Mouse (Mus musculus) stomach, embryonic 16.5 days (tissue): ENCODE data around the gene Mcts2. TPM values are rescaled to one million over a fixed set of nuclear protein-coding genes. Genes with fewer than 3 reads are reported as not detected.

Experiments used
- ATAC-seq: fragments of 200-750 bp; cut with Nextera tagmentation; 2 replicates; pipeline ENCODE4 v1.8.0; 2017; ENCODE audit warnings: moderate number of reproducible peaks, moderate TSS enrichment; ENCODE audit not compliant: insufficient read depth, low FRiP score
- H3K27ac ChIP-seq: fragments of 300-500 bp; sonication (generic); 2 replicates; pipeline ENCODE4 v1.5.1; 2014; ENCODE audit warnings: low read length
- H3K27me3 ChIP-seq: fragments of 300-500 bp; sonication (generic); 2 replicates; pipeline ENCODE4 v1.6.1; 2014; ENCODE audit warnings: low read length, control low read depth, mixed read lengths; ENCODE audit not compliant: control insufficient read depth, insufficient read depth
- H3K36me3 ChIP-seq: fragments of 300-500 bp; sonication (generic); 2 replicates; pipeline ENCODE4 v1.6.1; 2014; ENCODE audit warnings: low read length; ENCODE audit not compliant: control insufficient read depth, insufficient read depth
- H3K4me1 ChIP-seq: fragments of 300-500 bp; sonication (generic); 2 replicates; pipeline ENCODE4 v1.6.1; 2014; ENCODE audit warnings: low read length, control low read depth, mixed read lengths; ENCODE audit not compliant: control insufficient read depth, insufficient read depth
- H3K4me2 ChIP-seq: fragments of 300-500 bp; sonication (generic); 2 replicates; pipeline ENCODE4 v1.6.1; 2014; ENCODE audit warnings: low read depth, low read length, mixed read lengths
- H3K4me3 ChIP-seq: fragments of 300-500 bp; sonication (generic); replicated peaks from 2 replicates; pipeline ENCODE4 v1.5.1; 2014; ENCODE audit warnings: mild to moderate bottlenecking, low read length
- H3K9ac ChIP-seq: fragments of 300-500 bp; sonication (generic); 2 replicates; pipeline ENCODE4 v1.6.1; 2014; ENCODE audit warnings: low read length
- H3K9me3 ChIP-seq: fragments of 300-500 bp; sonication (generic); replicated peaks from 2 replicates; pipeline ENCODE4 v1.6.1; 2016; ENCODE audit warnings: low read length, control low read depth; ENCODE audit not compliant: control insufficient read depth
- WGBS: fragments of 180-500 bp; shearing (Covaris S2); extraction: QIAGEN DNeasy Blood & Tissue Kit; methylation state at CpG from one replicate; pipeline ENCODE4 v1.1.7; 2014; 5-methylcytosine and 5-hydroxymethylcytosine counted together
- polyA plus RNA-seq: library from polyadenylated mRNA; unstranded; fragments of >200 nt; fragmentation: Nextera tagmentation; extraction: Ambion mirVana; gene quantifications from 2 replicates; pipeline ENCODE4 v1.2.1, GENCODE M21; 2015

The Mcts2 gene
- polyA plus RNA-seq, 1 experiment from 2014 or later: 24.0 TPM

GRCm38 (mm10) chr2:152727795-152728510 lies 41.1 kb downstream of the Mcts2 start:
- Histone ChIP-seq H3K36me3 (no peaks in the 10 kb centered on the region), H3K4me3 (no peak overlapping the region), H3K9me3 (no peaks in the 10 kb centered on the region), H3K4me2 (no peak overlapping the region), H3K9ac (peak overlapping the region; percentile 53), H3K27me3 (peaks cover 2% of the 10 kb centered on the region; the same call in 1 of the 2 replicates), H3K4me1 (peaks cover 50% of the 10 kb centered on the region), H3K27ac (peak overlapping the region; percentile 87)
- WGBS: 76% methylated on average over 14 of the region's 14 CpGs
- ATAC-seq: no peak

GRCm38 (mm10) chr2:152728594-152728993 lies 41.8 kb downstream of the Mcts2 start:
- 65% methylated on average over 7 of the region's 7 CpGs for WGBS
- Histone ChIP-seq H3K9ac (no peak overlapping the region), H3K27me3 (no peaks in the 10 kb centered on the region), H3K9me3 (no peaks in the 10 kb centered on the region), H3K4me1 (peaks cover 55% of the 10 kb centered on the region), H3K36me3 (no peaks in the 10 kb centered on the region), H3K27ac (peak overlapping the region; percentile 87), H3K4me2 (no peak overlapping the region), H3K4me3 (no peak overlapping the region)
- ATAC-seq: no peak

- ATAC-seq: peak; percentile 21
These were observed 42.3 kb downstream of the Mcts2 start for GRCm38 (mm10) chr2:152729013-152729635.

GRCm38 (mm10) chr2:152729636-152730020 lies 42.8 kb downstream of the Mcts2 start:
- H3K9me3 ChIP-seq: no peaks in the 10 kb centered on the region
- peak; percentile 82 for ATAC-seq
- H3K4me3 ChIP-seq: no peak overlapping the region
- peaks cover 56% of the 10 kb centered on the region for H3K4me1 ChIP-seq
- H3K27me3 ChIP-seq: no peaks in the 10 kb centered on the region
- H3K9ac ChIP-seq: peak overlapping the region; percentile 44; the same call in 1 of the 2 replicates
- no peak overlapping the region; the same call in 1 of the 2 replicates for H3K4me2 ChIP-seq
- peak overlapping the region; percentile 87 for H3K27ac ChIP-seq
- H3K36me3 ChIP-seq: no peaks in the 10 kb centered on the region
- 14% methylated on average over 7 of the region's 7 CpGs for WGBS

More at GRCm38 (mm10) chr2:152729013-152729635, 42.3 kb downstream of the Mcts2 start:
- no peaks in the 10 kb centered on the region for H3K36me3 ChIP-seq
- no peaks in the 10 kb centered on the region for H3K9me3 ChIP-seq
- peak overlapping the region; percentile 87 for H3K27ac ChIP-seq
- no peak overlapping the region; the same call in 1 of the 2 replicates for H3K4me2 ChIP-seq
- no peaks in the 10 kb centered on the region for H3K27me3 ChIP-seq
- peak overlapping the region; percentile 44; the same call in 1 of the 2 replicates for H3K9ac ChIP-seq
- 32% methylated on average over 8 of the region's 8 CpGs for WGBS
- H3K4me1 ChIP-seq: peaks cover 55% of the 10 kb centered on the region
- H3K4me3 ChIP-seq: no peak overlapping the region

GRCm38 (mm10) chr2:152733201-152733600 lies 46.4 kb downstream of the Mcts2 start:
- Histone ChIP-seq H3K4me3 (no peak overlapping the region), H3K9ac (no peak overlapping the region), H3K27ac (peak overlapping the region; percentile 97; the same call in 1 of the 2 replicates), H3K27me3 (no peaks in the 10 kb centered on the region), H3K9me3 (no peaks in the 10 kb centered on the region), H3K4me1 (peaks cover 53% of the 10 kb centered on the region), H3K36me3 (no peaks in the 10 kb centered on the region), H3K4me2 (no peak overlapping the region)
- no peak for ATAC-seq
- 69% methylated on average over 2 of the region's 2 CpGs for WGBS

- Histone ChIP-seq H3K4me2 (peak overlapping the region; percentile 89), H3K27ac (peak overlapping the region; percentile 97), H3K36me3 (no peaks in the 10 kb centered on the region), H3K9me3 (no peaks in the 10 kb centered on the region), H3K4me1 (peaks cover 47% of the 10 kb centered on the region), H3K9ac (peak overlapping the region; percentile 59), H3K27me3 (no peaks in the 10 kb centered on the region), H3K4me3 (peak overlapping the region; percentile 67)
- ATAC-seq: no peak
- 9% methylated on average over 10 of the region's 10 CpGs for WGBS
These were observed 47.7 kb downstream of the Mcts2 start for GRCm38 (mm10) chr2:152734501-152734900.

GRCm38 (mm10) chr2:152734984-152735383 lies 48.1 kb downstream of the Mcts2 start:
- no peaks in the 10 kb centered on the region for H3K9me3 ChIP-seq
- peak overlapping the region; percentile 89 for H3K4me2 ChIP-seq
- H3K4me3 ChIP-seq: peak overlapping the region; percentile 67
- peak overlapping the region; percentile 97 for H3K27ac ChIP-seq
- 0% methylated on average over 28 of the region's 28 CpGs for WGBS
- peak; percentile 87 for ATAC-seq
- peaks cover 45% of the 10 kb centered on the region for H3K4me1 ChIP-seq
- peak overlapping the region; percentile 66 for H3K9ac ChIP-seq
- no peaks in the 10 kb centered on the region for H3K27me3 ChIP-seq
- no peaks in the 10 kb centered on the region for H3K36me3 ChIP-seq

GRCm38 (mm10) chr2:152736090-152736601 lies 49.3 kb downstream of the Mcts2 start, which contains the start of gene Id1:
Gene Id1 (plus strand): TSS chr2:152736251.
- peak; percentile 73 for ATAC-seq

GRCm38 (mm10) chr2:152736748-152737147 lies 49.9 kb downstream of the Mcts2 start:
- ATAC-seq: no peak
- Histone ChIP-seq H3K4me3 (peak overlapping the region; percentile 67), H3K4me1 (peaks cover 57% of the 10 kb centered on the region), H3K27ac (peak overlapping the region; percentile 97), H3K9me3 (no peaks in the 10 kb centered on the region), H3K36me3 (no peaks in the 10 kb centered on the region), H3K9ac (peak overlapping the region; percentile 89), H3K4me2 (peak overlapping the region; percentile 89), H3K27me3 (no peaks in the 10 kb centered on the region)
- under 1% methylated on average over 22 of the region's 22 CpGs for WGBS

More at GRCm38 (mm10) chr2:152736090-152736601, 49.3 kb downstream of the Mcts2 start, which contains the start of gene Id1:
- H3K9me3 ChIP-seq: no peaks in the 10 kb centered on the region
- WGBS: under 1% methylated on average over 28 of the region's 28 CpGs
- no peaks in the 10 kb centered on the region for H3K27me3 ChIP-seq
- H3K4me2 ChIP-seq: peak within 1 kb of the TSS; percentile 89
- peak within 1 kb of the TSS; percentile 89 for H3K9ac ChIP-seq
- H3K4me1 ChIP-seq: peaks cover 51% of the 10 kb centered on the region
- H3K36me3 ChIP-seq: no peaks in the 10 kb centered on the region
- peak within 1 kb of the TSS; percentile 97 for H3K27ac ChIP-seq
- H3K4me3 ChIP-seq: peak within 1 kb of the TSS; percentile 67
